Mouse (Mus musculus) liver, postnatal 0 days (tissue): ENCODE results near the gene Wwc1.
A peak's percentile ranks its signal among the peaks of the same experiment; 100 is the strongest.

Experiments used
- CTCF ChIP-seq: sonication (generic); IDR thresholded peaks from 2 replicates; pipeline ENCODE4 v1.5.1; 2016; ENCODE audit warnings: antibody characterized with exemption, low read depth
- EP300 ChIP-seq: IDR thresholded peaks from 2 replicates; pipeline ENCODE4 v1.6.1; 2016; ENCODE audit warnings: antibody characterized with exemption, low read depth, mild to moderate bottlenecking

DNA sequence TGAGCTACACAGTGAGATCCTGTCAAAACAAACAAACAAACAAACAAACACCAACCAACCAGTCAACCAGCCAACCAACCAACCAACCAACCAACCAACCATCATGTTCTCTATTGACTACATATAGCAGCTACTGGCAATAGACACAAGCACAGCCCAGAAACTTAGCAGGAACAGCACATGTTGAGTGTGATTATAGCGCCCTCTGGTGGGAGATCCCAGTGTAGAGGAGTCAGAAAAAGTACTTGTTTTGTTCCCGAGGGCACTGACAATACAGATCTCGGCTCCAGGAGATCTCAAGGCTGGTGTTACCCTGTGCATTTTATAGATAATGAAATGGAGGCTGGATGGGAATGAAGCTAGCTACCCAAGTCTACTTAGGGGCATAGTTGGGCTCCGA is 127.6 kb downstream of the Wwc1 start:
- peak; percentile 72 for TF ChIP-seq CTCF
- no peak for TF ChIP-seq EP300
